Mouse (Mus musculus): ENCODE measurements at regions not wholly inside any gene's neighbourhood (a gene's known extent, or its start where the extent isn't known, plus 50 kb on each side); places are given as distances from the start of the nearest gene placed in this dataset.

DNA sequence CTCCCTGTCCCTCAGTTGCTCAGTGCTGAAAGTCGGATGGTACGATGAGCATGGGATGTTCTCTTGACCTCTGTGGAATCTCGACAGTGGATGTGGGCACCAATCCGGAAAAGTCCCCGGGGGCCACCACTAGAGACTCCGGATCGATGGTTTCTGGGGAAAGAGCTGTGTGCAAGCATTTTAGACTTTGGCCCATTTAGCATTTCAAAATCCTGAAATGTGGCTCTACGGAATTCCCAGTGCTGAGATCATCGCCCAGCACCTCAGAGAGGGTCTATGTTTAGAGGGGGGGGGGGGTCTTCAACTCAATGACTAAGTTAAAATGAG, 68.6 kb downstream of the Tomm20 start:
- no peak for ATAC-seq (ENCODE audit: low FRiP score, low TSS enrichment)
- H3K9me3 ChIP-seq (ENCODE audit: control insufficient read depth, low read length): no peaks in the 10 kb centered on the region
- WGBS: 47% methylated on average over 9 of the region's 9 CpGs
- H3K27me3 ChIP-seq (ENCODE audit: control insufficient read depth, insufficient read depth, low read length): no peaks in the 10 kb centered on the region
- H3K9ac ChIP-seq (ENCODE audit: low read depth, low read length): 0 out of 2 replicates have a peak overlapping the region, but pooled peaks have one; percentile 23
- peaks cover 18% of the 10 kb centered on the region for H3K4me1 ChIP-seq (ENCODE audit: control insufficient read depth, insufficient read depth, low read length)
- H3K36me3 ChIP-seq (ENCODE audit: control insufficient read depth, insufficient read depth, low read length): no peaks in the 10 kb centered on the region
- no peak overlapping the region for H3K4me3 ChIP-seq (ENCODE audit: low read length)
- no peak overlapping the region for H3K4me2 ChIP-seq (replicated peaks; ENCODE audit: low read depth, low read length)
- no peak overlapping the region for H3K27ac ChIP-seq (ENCODE audit: low read depth, low read length)

DNA sequence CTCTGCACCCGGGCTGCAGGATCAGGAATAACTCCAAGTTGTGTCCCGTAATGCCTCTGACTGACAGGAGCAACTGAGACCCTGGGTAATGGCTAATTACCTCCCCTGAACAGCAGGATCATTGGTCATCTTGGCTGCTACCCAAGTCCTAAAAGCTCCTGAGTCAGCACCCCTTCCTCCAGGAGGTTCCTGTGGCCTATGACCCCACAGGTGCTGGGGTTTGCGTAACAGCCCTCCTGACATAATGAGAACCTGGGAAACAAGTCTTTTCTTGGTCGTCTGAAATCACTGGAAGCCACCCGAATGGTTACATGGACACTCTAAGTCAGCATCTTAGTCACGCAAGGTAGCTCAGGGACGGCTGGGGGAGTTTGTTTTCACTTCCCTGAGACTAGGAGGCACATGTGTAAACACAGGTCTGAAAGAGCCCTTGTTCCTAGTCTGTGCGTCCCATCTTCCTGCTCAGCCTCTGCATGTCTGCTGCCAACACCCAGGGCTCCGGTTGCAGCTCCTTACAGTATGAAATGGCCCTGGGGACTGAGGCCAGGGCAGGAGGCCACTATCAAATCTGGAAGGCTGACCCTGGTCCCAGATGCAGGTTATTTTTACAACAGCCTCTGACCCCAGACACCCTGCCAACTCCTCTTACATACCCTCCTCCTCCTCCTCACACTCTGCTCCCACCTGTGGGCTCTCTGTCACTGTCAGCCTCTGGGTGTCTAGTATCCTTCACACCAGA, 69.2 kb downstream of the Tomm20 start:
- 17% methylated on average over 9 of the region's 9 CpGs for whole genome bisulfite sequencing
- no peaks in the 10 kb centered on the region for H3K27me3 ChIP-seq (ENCODE audit: control insufficient read depth, insufficient read depth, low read length)
- H3K27ac ChIP-seq (ENCODE audit: low read depth, low read length): peak overlapping the region; percentile 37; the same call in 1 of the 2 replicates
- peak; percentile 90 for ATAC-seq (ENCODE audit: low FRiP score, low TSS enrichment)
- H3K4me3 ChIP-seq (ENCODE audit: low read length): no peak overlapping the region
- no peaks in the 10 kb centered on the region for H3K9me3 ChIP-seq (ENCODE audit: control insufficient read depth, low read length)
- H3K36me3 ChIP-seq (ENCODE audit: control insufficient read depth, insufficient read depth, low read length): no peaks in the 10 kb centered on the region
- H3K4me1 ChIP-seq (ENCODE audit: control insufficient read depth, insufficient read depth, low read length): peaks cover 18% of the 10 kb centered on the region
- 0 out of 2 replicates have a peak overlapping the region, but pooled peaks have one; percentile 23 for H3K9ac ChIP-seq (ENCODE audit: low read depth, low read length)
- H3K4me2 ChIP-seq (replicated peaks; ENCODE audit: low read depth, low read length): no peak overlapping the region; the same call in 1 of the 2 replicates

GRCm38 (mm10) chr8:126875491-126876155, 70.0 kb downstream of the Tomm20 start:
- no peak overlapping the region for H3K9ac ChIP-seq (ENCODE audit: low read depth, low read length)
- no peaks in the 10 kb centered on the region for H3K27me3 ChIP-seq (ENCODE audit: control insufficient read depth, insufficient read depth, low read length)
- no peak for ATAC-seq (ENCODE audit: low FRiP score, low TSS enrichment)
- no peaks in the 10 kb centered on the region for H3K9me3 ChIP-seq (ENCODE audit: control insufficient read depth, low read length)
- WGBS: 80% methylated on average over 7 of the region's 7 CpGs
- H3K36me3 ChIP-seq (ENCODE audit: control insufficient read depth, insufficient read depth, low read length): no peaks in the 10 kb centered on the region
- H3K4me1 ChIP-seq (ENCODE audit: control insufficient read depth, insufficient read depth, low read length): peaks cover 18% of the 10 kb centered on the region
- H3K4me3 ChIP-seq (ENCODE audit: low read length): no peak overlapping the region
- no peak overlapping the region for H3K27ac ChIP-seq (ENCODE audit: low read depth, low read length)
- no peak overlapping the region for H3K4me2 ChIP-seq (replicated peaks; ENCODE audit: low read depth, low read length)

- Histone ChIP-seq H3K4me3 (ENCODE audit: low read length) (no peak overlapping the region), H3K9ac (ENCODE audit: low read depth, low read length) (no peak overlapping the region), H3K4me2 (replicated peaks; ENCODE audit: low read depth, low read length) (no peak overlapping the region), H3K36me3 (ENCODE audit: control insufficient read depth, insufficient read depth, low read length) (no peaks in the 10 kb centered on the region), H3K4me1 (ENCODE audit: control insufficient read depth, insufficient read depth, low read length) (peaks cover 18% of the 10 kb centered on the region), H3K27ac (ENCODE audit: low read depth, low read length) (no peak overlapping the region), H3K9me3 (ENCODE audit: control insufficient read depth, low read length) (no peaks in the 10 kb centered on the region), H3K27me3 (ENCODE audit: control insufficient read depth, insufficient read depth, low read length) (no peaks in the 10 kb centered on the region)
- no peak for ATAC-seq (ENCODE audit: low FRiP score, low TSS enrichment)
- 100% methylated on average over 1 of the region's 1 CpGs for WGBS
Observed at GRCm38 (mm10) chr8:126874846-126875245, 70.8 kb downstream of the Tomm20 start.

DNA sequence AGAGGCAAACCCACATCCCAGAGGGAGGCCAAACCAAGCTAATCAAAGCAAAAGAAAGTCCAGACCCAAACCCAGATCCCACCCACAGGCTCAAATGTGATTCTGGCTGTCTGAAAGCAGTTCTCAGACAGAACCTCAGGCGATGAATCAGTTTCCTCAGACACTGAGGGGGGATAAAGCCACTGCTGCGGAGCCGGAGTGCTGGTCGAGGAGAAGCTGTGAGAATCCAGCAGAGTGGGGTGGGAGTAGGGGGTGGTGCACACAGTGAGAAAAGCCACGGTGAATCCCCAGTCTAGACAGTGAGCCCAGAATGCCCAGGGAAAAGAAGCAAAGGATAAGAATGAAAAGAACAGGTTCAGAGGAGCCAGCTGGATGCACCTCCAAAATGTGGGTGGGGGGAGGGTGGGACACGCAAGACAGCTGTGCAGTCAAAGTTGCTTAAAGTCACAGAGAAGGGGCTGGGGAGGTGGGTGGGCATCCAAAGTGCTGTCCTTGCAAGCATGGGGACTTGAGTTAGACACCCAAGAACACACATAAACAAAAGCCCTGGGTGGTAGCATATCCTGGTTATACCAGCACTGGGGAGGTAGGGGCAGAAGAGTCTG, 71.4 kb downstream of the Tomm20 start:
- Histone ChIP-seq H3K4me2 (replicated peaks; ENCODE audit: low read depth, low read length) (no peak overlapping the region), H3K27ac (ENCODE audit: low read depth, low read length) (no peak overlapping the region), H3K9ac (ENCODE audit: low read depth, low read length) (no peak overlapping the region), H3K4me1 (ENCODE audit: control insufficient read depth, insufficient read depth, low read length) (peaks cover 18% of the 10 kb centered on the region), H3K36me3 (ENCODE audit: control insufficient read depth, insufficient read depth, low read length) (no peaks in the 10 kb centered on the region), H3K9me3 (ENCODE audit: control insufficient read depth, low read length) (no peaks in the 10 kb centered on the region), H3K27me3 (ENCODE audit: control insufficient read depth, insufficient read depth, low read length) (no peaks in the 10 kb centered on the region), H3K4me3 (ENCODE audit: low read length) (no peak overlapping the region)
- 75% methylated on average over 6 of the region's 6 CpGs for WGBS
- ATAC-seq (ENCODE audit: low FRiP score, low TSS enrichment): no peak

GRCm38 (mm10) chr8:126873306-126873705, 72.3 kb downstream of the Tomm20 start:
- 54% methylated on average over 7 of the region's 7 CpGs for WGBS
- no peaks in the 10 kb centered on the region for H3K27me3 ChIP-seq (ENCODE audit: control insufficient read depth, insufficient read depth, low read length)
- no peak for ATAC-seq (ENCODE audit: low FRiP score, low TSS enrichment)
- peaks cover 18% of the 10 kb centered on the region for H3K4me1 ChIP-seq (ENCODE audit: control insufficient read depth, insufficient read depth, low read length)
- no peak overlapping the region for H3K9ac ChIP-seq (ENCODE audit: low read depth, low read length)
- H3K9me3 ChIP-seq (ENCODE audit: control insufficient read depth, low read length): no peaks in the 10 kb centered on the region
- H3K4me3 ChIP-seq (ENCODE audit: low read length): no peak overlapping the region
- H3K27ac ChIP-seq (ENCODE audit: low read depth, low read length): no peak overlapping the region
- H3K4me2 ChIP-seq (replicated peaks; ENCODE audit: low read depth, low read length): no peak overlapping the region
- H3K36me3 ChIP-seq (ENCODE audit: control insufficient read depth, insufficient read depth, low read length): no peaks in the 10 kb centered on the region

- H3K4me2 ChIP-seq (replicated peaks; ENCODE audit: low read depth, low read length): no peak overlapping the region
- no peak overlapping the region for H3K9ac ChIP-seq (ENCODE audit: low read depth, low read length)
- 80% methylated on average over 4 of the region's 4 CpGs for WGBS
- H3K27me3 ChIP-seq (ENCODE audit: control insufficient read depth, insufficient read depth, low read length): no peaks in the 10 kb centered on the region
- H3K36me3 ChIP-seq (ENCODE audit: control insufficient read depth, insufficient read depth, low read length): no peaks in the 10 kb centered on the region
- no peaks in the 10 kb centered on the region for H3K9me3 ChIP-seq (ENCODE audit: control insufficient read depth, low read length)
- no peak overlapping the region for H3K27ac ChIP-seq (ENCODE audit: low read depth, low read length)
- no peak overlapping the region for H3K4me3 ChIP-seq (ENCODE audit: low read length)
- H3K4me1 ChIP-seq (ENCODE audit: control insufficient read depth, insufficient read depth, low read length): peaks cover 18% of the 10 kb centered on the region
- no peak for ATAC-seq (ENCODE audit: low FRiP score, low TSS enrichment)
Observed at GRCm38 (mm10) chr8:126872574-126872973, 73.1 kb downstream of the Tomm20 start.

DNA sequence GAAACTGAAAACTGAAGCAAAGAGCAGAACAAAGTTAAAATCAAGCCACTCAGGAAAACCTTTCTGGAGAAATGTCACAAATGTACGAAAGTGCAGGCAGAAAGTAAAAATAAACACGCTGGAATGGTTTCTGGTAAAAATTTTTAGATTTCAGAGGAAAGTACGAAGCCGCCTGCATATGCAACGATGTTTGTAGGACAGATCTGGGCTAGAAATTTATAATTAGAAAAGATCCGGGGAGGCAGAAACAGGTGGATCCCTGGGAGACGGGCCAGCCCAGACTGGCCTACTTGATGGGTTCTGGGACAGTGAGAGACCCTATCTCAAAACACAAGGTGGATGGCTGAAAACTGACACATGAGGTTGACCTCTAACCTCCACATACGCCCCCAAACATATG, 73.5 kb downstream of the Tomm20 start:
- Histone ChIP-seq H3K4me3 (ENCODE audit: low read length) (no peak overlapping the region), H3K9me3 (ENCODE audit: control insufficient read depth, low read length) (no peaks in the 10 kb centered on the region), H3K27me3 (ENCODE audit: control insufficient read depth, insufficient read depth, low read length) (no peaks in the 10 kb centered on the region), H3K27ac (ENCODE audit: low read depth, low read length) (no peak overlapping the region), H3K4me2 (replicated peaks; ENCODE audit: low read depth, low read length) (no peak overlapping the region), H3K36me3 (ENCODE audit: control insufficient read depth, insufficient read depth, low read length) (no peaks in the 10 kb centered on the region), H3K9ac (ENCODE audit: low read depth, low read length) (no peak overlapping the region), H3K4me1 (ENCODE audit: control insufficient read depth, insufficient read depth, low read length) (peaks cover 18% of the 10 kb centered on the region)
- no peak for ATAC-seq (ENCODE audit: low FRiP score, low TSS enrichment)
- 88% methylated on average over 8 of the region's 8 CpGs for WGBS

- Histone ChIP-seq H3K4me1 (ENCODE audit: control insufficient read depth, insufficient read depth, low read length) (no peaks in the 10 kb centered on the region), H3K36me3 (ENCODE audit: control insufficient read depth, insufficient read depth, low read length) (no peaks in the 10 kb centered on the region), H3K9me3 (ENCODE audit: control insufficient read depth, low read length) (no peaks in the 10 kb centered on the region), H3K27ac (ENCODE audit: low read depth, low read length) (no peak overlapping the region), H3K27me3 (ENCODE audit: control insufficient read depth, insufficient read depth, low read length) (no peaks in the 10 kb centered on the region), H3K9ac (ENCODE audit: low read depth, low read length) (no peak overlapping the region), H3K4me2 (replicated peaks; ENCODE audit: low read depth, low read length) (no peak overlapping the region), H3K4me3 (ENCODE audit: low read length) (no peak overlapping the region)
- ATAC-seq (ENCODE audit: low FRiP score, low TSS enrichment): no peak
- WGBS: 71% methylated on average over 1 of the region's 1 CpGs
Observed at GRCm38 (mm10) chr8:126869464-126869850, 76.2 kb downstream of the Tomm20 start.
